Mouse (Mus musculus) cerebellum, adult (tissue): Measurements from ENCODE around the gene Glis3.

Experiments
- ATAC-seq: cut with Nextera tagmentation; 2 replicates; pipeline ENCODE4 v1.9.2; 2017; ENCODE audit warnings: mild to moderate bottlenecking, moderate library complexity, mixed read lengths; ENCODE audit not compliant: insufficient number of reproducible peaks, low FRiP score, low TSS enrichment

The Glis3 gene

GRCm38 (mm10) chr19:28394826-28395583, 284.9 kb downstream of the Glis3 start:
- ATAC-seq = no peak

GRCm38 (mm10) chr19:28393766-28394165, 286.1 kb downstream of the Glis3 start:
- no peak for ATAC-seq

GRCm38 (mm10) chr19:28392838-28393237, 287.0 kb downstream of the Glis3 start:
- no peak for ATAC-seq

GRCm38 (mm10) chr19:28390920-28391319, 289.0 kb downstream of the Glis3 start:
- no peak for ATAC-seq

- no peak for ATAC-seq
These were observed 290.7 kb downstream of the Glis3 start for GRCm38 (mm10) chr19:28389146-28389545.

- ATAC-seq = no peak
These were observed 296.5 kb downstream of the Glis3 start for GRCm38 (mm10) chr19:28383425-28383824.

GRCm38 (mm10) chr19:28382168-28382911, 297.5 kb downstream of the Glis3 start:
- ATAC-seq = no peak

- ATAC-seq = no peak
These were observed 298.4 kb downstream of the Glis3 start for GRCm38 (mm10) chr19:28381441-28381840.

GRCm38 (mm10) chr19:28380691-28381262, 299.1 kb downstream of the Glis3 start:
- no peak for ATAC-seq

GRCm38 (mm10) chr19:28377788-28378295, 302.0 kb downstream of the Glis3 start:
- ATAC-seq = no peak

GRCm38 (mm10) chr19:28376401-28376800, 303.5 kb downstream of the Glis3 start:
- ATAC-seq = no peak

- no peak for ATAC-seq
These were observed 304.1 kb downstream of the Glis3 start for GRCm38 (mm10) chr19:28375746-28376145.

GRCm38 (mm10) chr19:28374524-28374923, 305.4 kb downstream of the Glis3 start:
- ATAC-seq = no peak

GRCm38 (mm10) chr19:28368215-28368614, 311.7 kb downstream of the Glis3 start:
- no peak for ATAC-seq

GRCm38 (mm10) chr19:28367274-28367673, 312.6 kb downstream of the Glis3 start:
- ATAC-seq = no peak

GRCm38 (mm10) chr19:28366766-28367165, 313.1 kb downstream of the Glis3 start:
- ATAC-seq = no peak

GRCm38 (mm10) chr19:28365897-28366296, 314.0 kb downstream of the Glis3 start:
- no peak for ATAC-seq

GRCm38 (mm10) chr19:28360884-28361283, 319.0 kb downstream of the Glis3 start:
- no peak for ATAC-seq

- ATAC-seq = peak; percentile 53; the same call in 1 of the 2 replicates
These were observed 322.3 kb downstream of the Glis3 start for GRCm38 (mm10) chr19:28357595-28357994.

- no peak for ATAC-seq
These were observed 328.5 kb downstream of the Glis3 start for GRCm38 (mm10) chr19:28351068-28352066.
